Mouse (Mus musculus) MEL (cell line): Measurements from ENCODE around the gene Map3k7cl. TPM values are rescaled to one million over a fixed set of nuclear protein-coding genes. Genes with fewer than 3 reads are reported as not detected.

ENCODE experiments used
- DNase-seq: peaks from one replicate; pipeline ENCODE4 v3.0.0; 2011; ENCODE audit warnings: low read depth, low spot score
- H3K27ac ChIP-seq: 2 replicates; pipeline ENCODE4 v1.5.1; 2012; ENCODE audit warnings: low read depth, mild to moderate bottlenecking, control low read depth, low read length, moderate library complexity; ENCODE audit not compliant: control insufficient read depth
- H3K27me3 ChIP-seq, 2 experiments: fragments of 150-350 bp in 1 of 2; sonication (generic) in 1 of 2; 2 replicates each; pipeline ENCODE4 v1.6.1; 2012; ENCODE audit warnings: low read length in 2 of 2, mild to moderate bottlenecking in 2 of 2, improper control_type of control experiment in 1 of 2, moderate library complexity in 1 of 2; ENCODE audit not compliant: insufficient read depth in 2 of 2, control insufficient read depth in 1 of 2
- H3K36me3 ChIP-seq, 2 experiments: 2 replicates each; pipeline ENCODE4 v1.6.1; 2012 to 2014; ENCODE audit warnings: low read length in 2 of 2, improper control_type of control experiment in 1 of 2, inconsistent platforms in 1 of 2, mild to moderate bottlenecking in 1 of 2; ENCODE audit not compliant: insufficient read depth in 2 of 2, control insufficient read depth in 1 of 2
- H3K4me1 ChIP-seq, 2 experiments: fragments of 150-350 bp in 1 of 2; sonication (generic) in 1 of 2; 2 replicates each; pipeline ENCODE4 v1.6.1; 2012; ENCODE audit warnings: low read length in 2 of 2, improper control_type of control experiment in 1 of 2, mild to moderate bottlenecking in 1 of 2; ENCODE audit not compliant: insufficient read depth in 2 of 2, control insufficient read depth in 1 of 2
- H3K4me3 ChIP-seq, 2 experiments: fragments of 150-350 bp in 1 of 2; sonication (generic) in 1 of 2; 2 replicates each; pipeline ENCODE4 v1.5.1; 2012; ENCODE audit warnings: low read depth in 2 of 2, low read length in 2 of 2, mild to moderate bottlenecking in 2 of 2, moderate library complexity in 2 of 2, control low read depth in 1 of 2, improper control_type of control experiment in 1 of 2; ENCODE audit not compliant: control insufficient read depth in 1 of 2, insufficient read depth in 1 of 2
- H3K79me2 ChIP-seq: 2 replicates; pipeline ENCODE4 v1.6.1; 2012; ENCODE audit warnings: mild to moderate bottlenecking, low read length, moderate library complexity; ENCODE audit not compliant: control insufficient read depth, poor library complexity, insufficient read depth
- H3K9ac ChIP-seq: 2 replicates; pipeline ENCODE4 v1.6.1; 2012; ENCODE audit warnings: low read depth, mild to moderate bottlenecking, control low read depth, low read length, moderate library complexity; ENCODE audit not compliant: control insufficient read depth, poor library complexity, severe bottlenecking
- H3K9me3 ChIP-seq: fragments of 150-350 bp; sonication (generic); replicated peaks from 2 replicates; pipeline ENCODE4 v1.6.1; 2012; ENCODE audit warnings: mild to moderate bottlenecking, low read length, improper control_type of control experiment, moderate library complexity; ENCODE audit not compliant: insufficient read depth
- BHLHE40 ChIP-seq: IDR thresholded peaks from 2 replicates; pipeline ENCODE4 v1.6.1; 2012; ENCODE audit warnings: low read depth, mild to moderate bottlenecking, inconsistent platforms, low read length, improper control_type of control experiment, borderline replicate concordance
- CHD1 ChIP-seq: IDR thresholded peaks from 2 replicates; pipeline ENCODE4 v1.6.1; 2012; ENCODE audit warnings: low read depth, mild to moderate bottlenecking, inconsistent platforms, low read length, improper control_type of control experiment
- CTCF ChIP-seq, 3 experiments: IDR thresholded peaks in 2 of 3; conservative IDR thresholded peaks in 1 of 3; 2 replicates each; pipeline ENCODE4 v1.5.1; 2011 to 2012; ENCODE audit warnings: low read length in 3 of 3, low read depth in 2 of 3, mild to moderate bottlenecking in 2 of 3, improper control_type of control experiment in 1 of 3, inconsistent platforms in 1 of 3, mixed read lengths in 1 of 3, moderate library complexity in 1 of 3; ENCODE audit not compliant: control insufficient read depth in 1 of 3, insufficient read depth in 1 of 3, poor library complexity in 1 of 3, severe bottlenecking in 1 of 3
- ETS1 ChIP-seq: IDR thresholded peaks from 2 replicates; pipeline ENCODE4 v1.6.1; 2012; ENCODE audit warnings: low read depth, mild to moderate bottlenecking, inconsistent platforms, low read length, improper control_type of control experiment, moderate library complexity
- JUND ChIP-seq: IDR thresholded peaks from 2 replicates; pipeline ENCODE4 v1.6.1; 2011; ENCODE audit warnings: low read depth, mild to moderate bottlenecking, improper control_type of control experiment, low read length
- MXI1 ChIP-seq: IDR thresholded peaks from 2 replicates; pipeline ENCODE4 v1.6.1; 2011; ENCODE audit warnings: mild to moderate bottlenecking, low read depth, low read length, improper control_type of control experiment
- POLR2AphosphoS2 ChIP-seq: IDR thresholded peaks from 2 replicates; pipeline ENCODE4 v1.6.1; 2011; ENCODE audit warnings: low read length, improper control_type of control experiment
- RAD21 ChIP-seq: IDR thresholded peaks from 2 replicates; pipeline ENCODE4 v1.6.1; 2011; ENCODE audit warnings: mild to moderate bottlenecking, low read depth, low read length, improper control_type of control experiment
- RCOR1 ChIP-seq: IDR thresholded peaks from 2 replicates; pipeline ENCODE4 v1.6.1; 2012; ENCODE audit warnings: low read depth, mild to moderate bottlenecking, inconsistent platforms, low read length, improper control_type of control experiment
- SMC3 ChIP-seq: IDR thresholded peaks from 2 replicates; pipeline ENCODE4 v1.6.1; 2011; ENCODE audit warnings: low read depth, low read length, improper control_type of control experiment
- TAL1 ChIP-seq: IDR thresholded peaks from 2 replicates; pipeline ENCODE4 v1.6.1; 2012; ENCODE audit warnings: mild to moderate bottlenecking, inconsistent platforms, low read length, moderate library complexity, mixed read lengths
- TBP ChIP-seq: IDR thresholded peaks from 2 replicates; pipeline ENCODE4 v1.8.0; 2011; ENCODE audit warnings: low read depth, low read length, improper control_type of control experiment
- TCF12 ChIP-seq: IDR thresholded peaks from 2 replicates; pipeline ENCODE4 v1.6.1; 2014; ENCODE audit warnings: low read depth, mild to moderate bottlenecking, inconsistent platforms, low read length, improper control_type of control experiment, moderate library complexity
- UBTF ChIP-seq: IDR thresholded peaks from 2 replicates; pipeline ENCODE4 v1.6.1; 2012; ENCODE audit warnings: low read depth, mild to moderate bottlenecking, inconsistent platforms, low read length, improper control_type of control experiment, moderate library complexity, borderline replicate concordance; ENCODE audit not compliant: insufficient read depth
- USF1 ChIP-seq: IDR thresholded peaks from 2 replicates; pipeline ENCODE4 v1.6.1; 2014; ENCODE audit warnings: low read depth, mild to moderate bottlenecking, inconsistent platforms, low read length, improper control_type of control experiment, moderate library complexity
- USF2 ChIP-seq, 2 experiments: IDR thresholded peaks; 2 replicates each; pipeline ENCODE4 v1.6.1; 2011 to 2012; ENCODE audit warnings: improper control_type of control experiment in 2 of 2, low read length in 2 of 2, borderline replicate concordance in 1 of 2, inconsistent platforms in 1 of 2, low read depth in 1 of 2, mild to moderate bottlenecking in 1 of 2; ENCODE audit not compliant: insufficient read depth in 1 of 2
- ZKSCAN1 ChIP-seq: IDR thresholded peaks from 2 replicates; pipeline ENCODE4 v1.6.1; 2012; ENCODE audit warnings: low read depth, mild to moderate bottlenecking, inconsistent platforms, low read length, improper control_type of control experiment, moderate library complexity
- ZNF384 ChIP-seq: IDR thresholded peaks from 2 replicates; pipeline ENCODE4 v1.6.1; 2012; ENCODE audit warnings: low read depth, mild to moderate bottlenecking, inconsistent platforms, low read length, improper control_type of control experiment
- polyA plus RNA-seq, 2 experiments: library from polyadenylated mRNA; stranded (reverse) in 1 of 2; unstranded in 1 of 2; fragments of >175 nt in 1 of 2; fragments of >200 nt in 1 of 2; gene quantifications; 2 replicates each; pipeline versions ENCODE4 v1.2.1 to v1.2.4; 2012; ENCODE audit warnings: low replicate concordance in 2 of 2, low read depth in 1 of 2; ENCODE audit not compliant: insufficient read length in 2 of 2, insufficient read depth in 1 of 2, missing spikeins in 1 of 2
- total RNA-seq: library from RNA; depleted of rRNA; stranded (reverse); fragments of 300-350 nt; gene quantifications from 2 replicates; pipeline ENCODE4 v1.2.3, GENCODE M21; 2012

Gene Map3k7cl
- total and polyA plus RNA-seq, 3 experiments = not detected

DNA sequence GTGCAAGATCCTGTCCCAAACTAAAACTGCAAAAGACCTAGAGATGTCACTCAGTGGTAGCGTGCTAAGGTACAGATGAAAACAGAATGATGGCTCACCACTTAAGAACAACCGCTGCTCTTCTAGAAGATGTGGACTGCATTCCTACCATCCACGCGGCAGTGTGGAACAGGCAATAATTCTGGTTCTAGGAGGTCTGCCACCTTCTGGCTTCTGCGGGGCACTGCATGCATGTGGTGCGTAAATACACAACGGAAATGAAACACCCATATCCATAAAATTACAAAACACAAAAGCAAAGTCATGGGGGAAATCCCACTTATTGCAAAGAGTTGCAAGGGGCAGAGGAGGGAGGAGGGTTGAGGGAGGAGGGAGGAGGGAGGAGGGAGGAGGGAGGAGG, 25.8 kb downstream of the Map3k7cl start:
- TF ChIP-seq MXI1 (no peak), SMC3 (peak; percentile 36), CTCF (IDR thresholded peaks at IDR 0.05 in 2 of 3, conservative IDR thresholded peaks at IDR 0.05 in 1 of 3; ENCODE audit: control insufficient read depth in 1 of 3, insufficient read depth in 1 of 3, low read depth in 2 of 3, low read length in 3 of 3, poor library complexity in 1 of 3, severe bottlenecking in 1 of 3) (peak in 2 of 3 experiments; percentile 23 to 40; a peak in 3 of 6 replicates)
- no peaks in the 10 kb centered on the region for H3K4me1 ChIP-seq
- no peak for DNase-seq
- H3K79me2 ChIP-seq = no peaks in the 10 kb centered on the region
- no peak overlapping the region for H3K4me3 ChIP-seq
- no peaks in the 10 kb centered on the region for H3K9me3 ChIP-seq
- H3K9ac ChIP-seq = no peak overlapping the region
- H3K36me3 ChIP-seq = no peaks in the 10 kb centered on the region
- H3K27me3 ChIP-seq = peaks cover 0 to under 1% of the 10 kb centered on the region in 2 experiments; a peak in 2 of 4 replicates
- H3K27ac ChIP-seq = no peak overlapping the region

DNA sequence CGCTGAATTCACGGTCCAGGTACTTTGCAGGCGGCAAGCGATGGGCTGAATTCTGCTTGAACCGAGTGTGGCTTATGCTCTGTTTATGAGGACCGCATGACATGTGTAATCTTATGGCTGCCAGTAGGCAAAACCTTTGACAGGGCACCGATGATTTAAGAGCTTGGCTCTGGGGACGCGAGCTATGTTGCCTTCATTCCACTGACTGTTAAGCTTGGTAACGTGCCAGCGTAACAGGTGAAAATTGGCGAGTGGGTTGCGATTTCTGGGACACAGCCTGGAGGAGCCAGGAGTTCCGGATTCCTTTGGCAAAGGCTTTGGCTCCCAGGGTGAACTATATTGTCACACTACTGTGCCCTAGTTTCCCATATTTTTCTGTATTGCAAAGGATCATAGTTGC, 26.3 kb downstream of the Map3k7cl start:
- DNase-seq = no peak
- H3K36me3 ChIP-seq = no peaks in the 10 kb centered on the region
- no peak overlapping the region for H3K4me3 ChIP-seq
- no peak for TF ChIP-seq JUND
- no peak for TF ChIP-seq RAD21
- TF ChIP-seq, all 39 proteins: peak for 0
- no peak overlapping the region for H3K27ac ChIP-seq
- no peak overlapping the region for H3K9ac ChIP-seq
- no peaks in the 10 kb centered on the region for H3K4me1 ChIP-seq
- H3K79me2 ChIP-seq = no peaks in the 10 kb centered on the region
- H3K27me3 ChIP-seq = peaks cover 0 to 1% of the 10 kb centered on the region in 2 experiments; a peak in 2 of 4 replicates
- no peaks in the 10 kb centered on the region for H3K9me3 ChIP-seq

DNA sequence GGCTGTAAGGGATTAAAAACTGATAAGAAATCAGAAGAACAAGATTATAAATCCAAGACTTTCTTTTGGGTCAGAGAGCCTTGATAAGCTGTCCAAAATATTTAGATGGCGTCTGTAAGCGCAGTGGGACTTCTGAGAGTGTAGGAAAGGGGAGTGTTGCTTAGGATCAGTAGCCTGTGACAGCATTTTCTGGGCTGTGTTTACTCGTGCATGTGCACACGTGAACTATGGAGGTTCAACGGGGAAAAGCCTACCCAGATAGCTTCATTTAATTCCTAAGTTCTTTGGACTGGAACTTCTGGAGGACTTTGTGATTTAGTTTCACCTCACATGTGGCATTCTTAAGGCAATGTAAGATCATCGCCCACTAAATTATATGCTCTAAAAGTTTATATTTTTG, 29.6 kb downstream of the Map3k7cl start:
- H3K79me2 ChIP-seq = no peaks in the 10 kb centered on the region
- H3K9ac ChIP-seq = no peak overlapping the region
- TF ChIP-seq CTCF (IDR thresholded peaks at IDR 0.05 in 2 of 3, conservative IDR thresholded peaks at IDR 0.05 in 1 of 3; ENCODE audit: control insufficient read depth in 1 of 3, insufficient read depth in 1 of 3, low read depth in 2 of 3, low read length in 3 of 3, poor library complexity in 1 of 3, severe bottlenecking in 1 of 3) = no peak
- TF ChIP-seq ZNF384 = no peak
- no peak for TF ChIP-seq RCOR1
- no peak for TF ChIP-seq ETS1
- TF ChIP-seq TAL1 = no peak
- TF ChIP-seq BHLHE40 = no peak
- no peak for TF ChIP-seq USF2 (IDR thresholded peaks at IDR 0.05; ENCODE audit: borderline replicate concordance in 1 of 2, insufficient read depth in 1 of 2, low read depth in 1 of 2, low read length in 2 of 2)
- no peak for TF ChIP-seq TCF12
- TF ChIP-seq TBP = no peak
- no peak for TF ChIP-seq UBTF
- no peak for TF ChIP-seq ZKSCAN1
- no peak for TF ChIP-seq POLR2AphosphoS2
- no peak for TF ChIP-seq USF1
- no peak for TF ChIP-seq CHD1
- no peak for TF ChIP-seq JUND
- H3K36me3 ChIP-seq = no peaks in the 10 kb centered on the region
- DNase-seq = no peak
- no peak overlapping the region for H3K4me3 ChIP-seq
- H3K27ac ChIP-seq = no peak overlapping the region
- no peaks in the 10 kb centered on the region for H3K9me3 ChIP-seq
- H3K4me1 ChIP-seq = no peaks in the 10 kb centered on the region
- peaks cover 0 to 3% of the 10 kb centered on the region in 2 experiments; a peak in 2 of 4 replicates for H3K27me3 ChIP-seq
